Mouse (Mus musculus): ENCODE results near the gene Mcrip1. TPM values are rescaled to one million over a fixed set of nuclear protein-coding genes. Genes with fewer than 3 reads are reported as not detected.

The Mcrip1 gene
- polyA plus RNA-seq, 1 experiment from 2014 or later = 215 TPM

- Histone ChIP-seq H3K27ac (ENCODE audit: low read length) (no peak overlapping the region), H3K36me3 (ENCODE audit: insufficient read depth, low read length) (no peaks in the 10 kb centered on the region), H3K9ac (replicated peaks; ENCODE audit: low read depth) (no peak overlapping the region), H3K4me1 (ENCODE audit: insufficient read depth, low read depth, low read length) (peaks cover 6% of the 10 kb centered on the region; the same call in 1 of the 2 replicates), H3K27me3 (replicated peaks; ENCODE audit: insufficient read depth, low read length) (no peaks in the 10 kb centered on the region), H3K4me3 (ENCODE audit: low read depth, low read length) (no peak overlapping the region), H3K4me2 (replicated peaks; ENCODE audit: low read depth, low read length) (no peak overlapping the region), H3K9me3 (ENCODE audit: low read length) (no peaks in the 10 kb centered on the region)
- 30% methylated on average over 6 of the region's 6 CpGs for WGBS
- DNase-seq (ENCODE audit: low spot score) = no peak
- ATAC-seq = no peak
- TF ChIP-seq CTCF (IDR thresholded peaks at IDR 0.05) (no peak), EP300 (IDR thresholded peaks at IDR 0.05) (no peak)
Measured at GRCm38 (mm10) chr11:120512790-120513453, 36.6 kb downstream of the Mcrip1 start.

- peak overlapping the region; percentile 20 for H3K4me3 ChIP-seq (ENCODE audit: low read depth, low read length)
- DNase-seq (ENCODE audit: low spot score) = peak; percentile 64
- no peak for ATAC-seq
- TF ChIP-seq CTCF (IDR thresholded peaks at IDR 0.05) (no peak), EP300 (IDR thresholded peaks at IDR 0.05) (no peak)
- no peaks in the 10 kb centered on the region for H3K27me3 ChIP-seq (replicated peaks; ENCODE audit: insufficient read depth, low read length)
- H3K4me1 ChIP-seq (ENCODE audit: insufficient read depth, low read depth, low read length) = peaks cover 6% of the 10 kb centered on the region; the same call in 1 of the 2 replicates
- H3K36me3 ChIP-seq (ENCODE audit: insufficient read depth, low read length) = no peaks in the 10 kb centered on the region
- 8% methylated on average over 16 of the region's 16 CpGs for WGBS
- H3K27ac ChIP-seq (ENCODE audit: low read length) = peak overlapping the region; percentile 77
- H3K4me2 ChIP-seq (replicated peaks; ENCODE audit: low read depth, low read length) = peak overlapping the region; percentile 54
- H3K9me3 ChIP-seq (ENCODE audit: low read length) = no peaks in the 10 kb centered on the region
- peak overlapping the region; percentile 38; the same call in 1 of the 2 replicates for H3K9ac ChIP-seq (replicated peaks; ENCODE audit: low read depth)
Measured at GRCm38 (mm10) chr11:120510375-120511030, 39.0 kb downstream of the Mcrip1 start.

GRCm38 (mm10) chr11:120509940-120510339 lies 39.6 kb downstream of the Mcrip1 start:
- no peaks in the 10 kb centered on the region for H3K27me3 ChIP-seq (replicated peaks; ENCODE audit: insufficient read depth, low read length)
- peak overlapping the region; percentile 77 for H3K27ac ChIP-seq (ENCODE audit: low read length)
- no peak overlapping the region for H3K4me3 ChIP-seq (ENCODE audit: low read depth, low read length)
- peaks cover 6% of the 10 kb centered on the region; the same call in 1 of the 2 replicates for H3K4me1 ChIP-seq (ENCODE audit: insufficient read depth, low read depth, low read length)
- DNase-seq (ENCODE audit: low spot score) (no peak), ATAC-seq (no peak)
- 36% methylated on average over 4 of the region's 4 CpGs for WGBS
- no peak for TF ChIP-seq CTCF (IDR thresholded peaks at IDR 0.05)
- TF ChIP-seq EP300 (IDR thresholded peaks at IDR 0.05) = no peak
- no peaks in the 10 kb centered on the region for H3K9me3 ChIP-seq (ENCODE audit: low read length)
- peak overlapping the region; percentile 54; the same call in 1 of the 2 replicates for H3K4me2 ChIP-seq (replicated peaks; ENCODE audit: low read depth, low read length)
- no peak overlapping the region for H3K9ac ChIP-seq (replicated peaks; ENCODE audit: low read depth)
- H3K36me3 ChIP-seq (ENCODE audit: insufficient read depth, low read length) = no peaks in the 10 kb centered on the region

- no peaks in the 10 kb centered on the region for H3K9me3 ChIP-seq (ENCODE audit: low read length)
- ATAC-seq = peak; percentile 18
- H3K27ac ChIP-seq (ENCODE audit: low read length) = peak overlapping the region; percentile 88
- H3K4me3 ChIP-seq (ENCODE audit: low read depth, low read length) = no peak overlapping the region
- TF ChIP-seq CTCF (IDR thresholded peaks at IDR 0.05) = no peak
- TF ChIP-seq EP300 (IDR thresholded peaks at IDR 0.05) = no peak
- no peaks in the 10 kb centered on the region for H3K27me3 ChIP-seq (replicated peaks; ENCODE audit: insufficient read depth, low read length)
- 63% methylated on average over 9 of the region's 9 CpGs for WGBS
- H3K9ac ChIP-seq (replicated peaks; ENCODE audit: low read depth) = no peak overlapping the region
- DNase-seq (ENCODE audit: low spot score) = no peak
- H3K36me3 ChIP-seq (ENCODE audit: insufficient read depth, low read length) = no peaks in the 10 kb centered on the region
- H3K4me2 ChIP-seq (replicated peaks; ENCODE audit: low read depth, low read length) = no peak overlapping the region
- peaks cover 6% of the 10 kb centered on the region; the same call in 1 of the 2 replicates for H3K4me1 ChIP-seq (ENCODE audit: insufficient read depth, low read depth, low read length)
Measured at GRCm38 (mm10) chr11:120508290-120508870, 41.1 kb downstream of the Mcrip1 start.

GRCm38 (mm10) chr11:120507611-120508289 lies 41.8 kb downstream of the Mcrip1 start:
- Histone ChIP-seq H3K4me1 (ENCODE audit: insufficient read depth, low read depth, low read length) (peaks cover 6% of the 10 kb centered on the region; the same call in 1 of the 2 replicates), H3K4me2 (replicated peaks; ENCODE audit: low read depth, low read length) (no peak overlapping the region), H3K9me3 (ENCODE audit: low read length) (no peaks in the 10 kb centered on the region), H3K27ac (ENCODE audit: low read length) (peak overlapping the region; percentile 88), H3K27me3 (replicated peaks; ENCODE audit: insufficient read depth, low read length) (no peaks in the 10 kb centered on the region), H3K36me3 (ENCODE audit: insufficient read depth, low read length) (no peaks in the 10 kb centered on the region), H3K9ac (replicated peaks; ENCODE audit: low read depth) (no peak overlapping the region), H3K4me3 (ENCODE audit: low read depth, low read length) (no peak overlapping the region)
- peak; percentile 96 for TF ChIP-seq EP300 (IDR thresholded peaks at IDR 0.05)
- TF ChIP-seq CTCF (IDR thresholded peaks at IDR 0.05) = no peak
- DNase-seq (ENCODE audit: low spot score) (peak; percentile 96), ATAC-seq (peak; percentile 93)
- WGBS = 43% methylated on average over 13 of the region's 13 CpGs

- WGBS = 48% methylated on average over 4 of the region's 4 CpGs
- ATAC-seq = peak; percentile 60
Measured at GRCm38 (mm10) chr11:120506899-120507298, 42.6 kb downstream of the Mcrip1 start.

More at GRCm38 (mm10) chr11:120506899-120507298, 42.6 kb downstream of the Mcrip1 start:
- Histone ChIP-seq H3K9me3 (ENCODE audit: low read length) (no peaks in the 10 kb centered on the region), H3K27me3 (replicated peaks; ENCODE audit: insufficient read depth, low read length) (no peaks in the 10 kb centered on the region), H3K36me3 (ENCODE audit: insufficient read depth, low read length) (no peaks in the 10 kb centered on the region), H3K4me2 (replicated peaks; ENCODE audit: low read depth, low read length) (no peak overlapping the region), H3K4me3 (ENCODE audit: low read depth, low read length) (no peak overlapping the region), H3K27ac (ENCODE audit: low read length) (peak overlapping the region; percentile 85), H3K9ac (replicated peaks; ENCODE audit: low read depth) (no peak overlapping the region), H3K4me1 (ENCODE audit: insufficient read depth, low read depth, low read length) (peaks cover 6% of the 10 kb centered on the region; the same call in 1 of the 2 replicates)
- peak; percentile 88 for DNase-seq (ENCODE audit: low spot score)
- TF ChIP-seq EP300 (IDR thresholded peaks at IDR 0.05) = no peak
- peak; percentile 72 for TF ChIP-seq CTCF (IDR thresholded peaks at IDR 0.05)

All from lung, postnatal 0 days (tissue).